Mouse (Mus musculus): Measurements from ENCODE around the gene Zfp335. TPM values are rescaled to one million over a fixed set of nuclear protein-coding genes. Genes with fewer than 3 reads are reported as not detected.

Gene Zfp335
- total and polyA plus RNA-seq, 3 experiments = 8.0 to 14.3 (median 8.2) TPM

DNA sequence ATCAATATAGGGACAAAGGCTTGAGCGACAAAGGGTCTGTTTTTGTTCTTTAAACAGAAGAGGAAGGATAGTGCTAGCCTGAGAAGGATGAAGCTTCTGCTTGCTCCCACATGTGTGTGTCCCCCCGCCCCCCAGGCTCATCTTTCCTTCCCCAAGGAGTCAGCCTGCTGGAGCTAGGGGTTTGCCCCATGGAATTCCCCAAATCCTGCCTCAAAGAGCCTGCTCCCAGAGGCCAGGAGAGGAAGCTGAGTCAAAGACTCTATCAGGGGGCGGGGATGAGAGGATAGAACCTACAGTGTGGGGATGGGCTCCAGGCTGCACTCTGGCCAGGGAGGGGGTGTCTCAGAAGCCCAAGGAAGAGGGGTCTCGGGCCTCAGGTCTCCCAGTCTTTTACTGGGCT lies 35.9 kb upstream of the Zfp335 start:
- intact Hi-C loops (cut with DNase I) = no loop called here
- H3K79me2 ChIP-seq (replicated peaks; ENCODE audit: control insufficient read depth, insufficient read depth, low read length) = no peaks in the 10 kb centered on the region
- H3K27ac ChIP-seq = no peak overlapping the region
- no peak overlapping the region for H3K4me3 ChIP-seq
- TF ChIP-seq POLR2A (IDR thresholded peaks at IDR 0.05; ENCODE audit: insufficient read depth, low read depth, low read length) (no peak), CTCF (IDR thresholded peaks at IDR 0.05) (no peak), EP300 (IDR thresholded peaks at IDR 0.05; ENCODE audit: insufficient read depth, low read depth, low read length) (no peak)
- no peaks in the 10 kb centered on the region for H3K36me3 ChIP-seq (ENCODE audit: control insufficient read depth, insufficient read depth, low read length)
- no peak for DNase-seq
- WGBS = 43% methylated on average over 4 of the region's 4 CpGs
- H3K4me1 ChIP-seq (ENCODE audit: control insufficient read depth, insufficient read depth, low read length) = no peaks in the 10 kb centered on the region
- H3K27me3 ChIP-seq (ENCODE audit: control insufficient read depth, insufficient read depth, low read length) = peaks cover 21% of the 10 kb centered on the region
- H3K9ac ChIP-seq (ENCODE audit: low read depth, low read length) = no peak overlapping the region

- Histone ChIP-seq H3K79me2 (replicated peaks; ENCODE audit: control insufficient read depth, insufficient read depth, low read length) (no peaks in the 10 kb centered on the region), H3K4me1 (ENCODE audit: control insufficient read depth, insufficient read depth, low read length) (no peaks in the 10 kb centered on the region; the same call in 1 of the 2 replicates), H3K36me3 (ENCODE audit: control insufficient read depth, insufficient read depth, low read length) (no peaks in the 10 kb centered on the region), H3K4me3 (no peak overlapping the region), H3K9ac (ENCODE audit: low read depth, low read length) (no peak overlapping the region), H3K27me3 (ENCODE audit: control insufficient read depth, insufficient read depth, low read length) (peaks cover 3% of the 10 kb centered on the region; the same call in 1 of the 2 replicates), H3K27ac (no peak overlapping the region)
- DNase-seq = peak in 1 of 2 experiments; percentile 57
- intact Hi-C loops (cut with DNase I) = no loop called here
- no peak for TF ChIP-seq POLR2A (IDR thresholded peaks at IDR 0.05; ENCODE audit: insufficient read depth, low read depth, low read length)
- no peak for TF ChIP-seq CTCF (IDR thresholded peaks at IDR 0.05)
- no peak for TF ChIP-seq EP300 (IDR thresholded peaks at IDR 0.05; ENCODE audit: insufficient read depth, low read depth, low read length)
- WGBS = 24% methylated on average over 5 of the region's 5 CpGs
These were observed 31.2 kb upstream of the Zfp335 start for GRCm38 (mm10) chr2:164942692-164943290.

- WGBS = 32% methylated on average over 10 of the region's 10 CpGs
- TF ChIP-seq CTCF (IDR thresholded peaks at IDR 0.05) (no peak), EP300 (IDR thresholded peaks at IDR 0.05; ENCODE audit: insufficient read depth, low read depth, low read length) (no peak), POLR2A (IDR thresholded peaks at IDR 0.05; ENCODE audit: insufficient read depth, low read depth, low read length) (no peak)
- H3K27me3 ChIP-seq (ENCODE audit: control insufficient read depth, insufficient read depth, low read length) = peaks cover 1% of the 10 kb centered on the region; the same call in 1 of the 2 replicates
These were observed 28.7 kb upstream of the Zfp335 start, which contains the start of gene Mmp9 for GRCm38 (mm10) chr2:164940140-164940830. Gene Mmp9 (plus strand): TSS chr2:164940780.

DNA sequence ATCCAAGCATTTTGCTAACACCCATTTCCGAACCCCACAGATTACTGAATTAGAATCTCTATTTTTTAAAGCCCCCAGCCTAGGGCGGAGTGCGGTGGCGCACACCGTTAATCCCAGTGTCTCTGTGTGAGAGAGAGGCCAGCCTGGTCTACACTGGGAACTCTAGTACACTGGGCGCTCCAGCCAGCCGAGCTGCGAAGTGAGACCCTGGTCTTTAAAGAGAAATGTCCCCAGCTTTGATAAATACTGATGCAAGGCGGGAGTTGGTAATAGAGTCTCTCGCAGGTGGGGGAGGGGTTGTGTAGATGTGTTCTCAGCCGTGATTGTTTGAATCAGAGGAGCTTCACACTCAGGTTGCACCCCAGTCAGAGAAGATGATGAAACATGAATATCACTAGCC lies 27.5 kb upstream of the Zfp335 start:
- 4% methylated on average over 11 of the region's 11 CpGs for WGBS
- Histone ChIP-seq H3K36me3 (ENCODE audit: control insufficient read depth, insufficient read depth, low read length) (no peaks in the 10 kb centered on the region), H3K79me2 (replicated peaks; ENCODE audit: control insufficient read depth, insufficient read depth, low read length) (no peaks in the 10 kb centered on the region), H3K27me3 (ENCODE audit: control insufficient read depth, insufficient read depth, low read length) (peaks cover 1% of the 10 kb centered on the region; the same call in 1 of the 2 replicates), H3K9ac (ENCODE audit: low read depth, low read length) (no peak overlapping the region), H3K27ac (no peak overlapping the region), H3K4me1 (ENCODE audit: control insufficient read depth, insufficient read depth, low read length) (no peaks in the 10 kb centered on the region; the same call in 1 of the 2 replicates), H3K4me3 (peak overlapping the region; percentile 47)
- no peak for DNase-seq
- intact Hi-C loops (cut with DNase I) = no loop called here
- no peak for TF ChIP-seq CTCF (IDR thresholded peaks at IDR 0.05)
- no peak for TF ChIP-seq POLR2A (IDR thresholded peaks at IDR 0.05; ENCODE audit: insufficient read depth, low read depth, low read length)
- TF ChIP-seq EP300 (IDR thresholded peaks at IDR 0.05; ENCODE audit: insufficient read depth, low read depth, low read length) = no peak

More at GRCm38 (mm10) chr2:164940140-164940830, 28.7 kb upstream of the Zfp335 start, which contains the start of gene Mmp9:
- Histone ChIP-seq H3K9ac (ENCODE audit: low read depth, low read length) (no peak within 1 kb of the TSS), H3K27ac (no peak within 1 kb of the TSS), H3K36me3 (ENCODE audit: control insufficient read depth, insufficient read depth, low read length) (no peaks in the 10 kb centered on the region), H3K4me3 (no peak within 1 kb of the TSS), H3K4me1 (ENCODE audit: control insufficient read depth, insufficient read depth, low read length) (no peaks in the 10 kb centered on the region; the same call in 1 of the 2 replicates), H3K79me2 (replicated peaks; ENCODE audit: control insufficient read depth, insufficient read depth, low read length) (no peaks in the 10 kb centered on the region)
- intact Hi-C loops (cut with DNase I) = no loop called here
- no peak for DNase-seq

DNA sequence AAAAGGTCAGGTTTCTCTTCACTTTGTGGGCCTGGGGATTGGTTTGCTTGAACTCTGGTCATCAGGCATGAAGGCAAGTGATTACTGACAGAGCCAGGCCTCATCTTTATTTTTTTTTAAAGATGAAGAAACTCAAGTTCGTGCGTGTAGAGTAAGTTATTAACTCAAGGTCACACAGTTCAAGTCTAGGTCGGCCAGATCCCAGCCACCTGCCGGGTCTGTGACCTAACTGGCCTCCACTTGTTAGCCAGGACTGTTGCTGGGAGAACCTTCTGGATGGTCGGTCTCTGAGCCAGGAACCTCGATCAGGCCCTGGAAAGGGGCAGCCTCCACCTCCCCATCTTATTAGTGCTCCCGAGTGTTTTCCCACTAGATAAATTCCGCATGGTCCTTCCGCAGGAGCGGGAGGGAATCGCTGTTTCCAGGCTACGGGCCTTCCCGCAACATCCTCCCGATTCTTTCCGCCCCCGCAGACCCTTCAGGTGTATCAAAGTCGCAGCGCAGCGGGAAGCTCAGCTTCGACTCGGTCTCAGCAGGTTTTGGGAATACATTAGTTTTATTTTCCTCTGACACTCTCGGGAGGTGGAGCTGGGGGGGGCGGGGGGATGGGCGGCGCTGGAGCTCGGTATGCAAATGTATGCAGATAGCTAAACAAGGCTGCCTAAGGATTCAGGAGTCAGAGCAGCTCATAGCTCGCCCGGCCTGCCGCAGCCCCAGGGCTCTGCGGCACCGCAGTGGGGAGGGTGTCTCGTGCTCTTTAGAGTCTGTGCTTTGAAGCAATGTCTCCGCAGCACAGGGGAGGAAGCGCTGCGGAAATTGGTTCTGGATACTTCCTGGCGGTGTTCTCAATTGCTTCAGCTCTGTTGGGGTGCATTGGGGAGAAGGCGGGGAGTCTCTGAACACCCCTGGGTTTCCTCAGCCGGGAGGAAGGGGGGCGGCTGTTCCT lies 26.9 kb upstream of the Zfp335 start:
- TF ChIP-seq EP300 (IDR thresholded peaks at IDR 0.05; ENCODE audit: insufficient read depth, low read depth, low read length) = no peak
- TF ChIP-seq CTCF (IDR thresholded peaks at IDR 0.05) = no peak
- Histone ChIP-seq H3K27ac (no peak overlapping the region), H3K36me3 (ENCODE audit: control insufficient read depth, insufficient read depth, low read length) (no peaks in the 10 kb centered on the region), H3K79me2 (replicated peaks; ENCODE audit: control insufficient read depth, insufficient read depth, low read length) (no peaks in the 10 kb centered on the region), H3K4me1 (ENCODE audit: control insufficient read depth, insufficient read depth, low read length) (no peaks in the 10 kb centered on the region; the same call in 1 of the 2 replicates), H3K4me3 (peak overlapping the region; percentile 47), H3K9ac (ENCODE audit: low read depth, low read length) (peak overlapping the region; percentile 16; the same call in 1 of the 2 replicates), H3K27me3 (ENCODE audit: control insufficient read depth, insufficient read depth, low read length) (peaks cover 1% of the 10 kb centered on the region; the same call in 1 of the 2 replicates)
- intact Hi-C loops (cut with DNase I) = no loop called here
- peak; percentile 57 to 59 for DNase-seq
- WGBS = 8% methylated on average over 39 of the region's 39 CpGs
